Mouse (Mus musculus): ENCODE data around the gene Rpl9-ps6. TPM values are rescaled to one million over a fixed set of nuclear protein-coding genes. Genes with fewer than 3 reads are reported as not detected.
"Not testable (repeated sequence)": the region's sequence is repeated elsewhere in the genome, so short reads cannot be mapped to it uniquely, and the experiment has no call there.

The Rpl9-ps6 gene
- polyA plus RNA-seq, 1 experiment from 2014 or later = 174 TPM

DNA sequence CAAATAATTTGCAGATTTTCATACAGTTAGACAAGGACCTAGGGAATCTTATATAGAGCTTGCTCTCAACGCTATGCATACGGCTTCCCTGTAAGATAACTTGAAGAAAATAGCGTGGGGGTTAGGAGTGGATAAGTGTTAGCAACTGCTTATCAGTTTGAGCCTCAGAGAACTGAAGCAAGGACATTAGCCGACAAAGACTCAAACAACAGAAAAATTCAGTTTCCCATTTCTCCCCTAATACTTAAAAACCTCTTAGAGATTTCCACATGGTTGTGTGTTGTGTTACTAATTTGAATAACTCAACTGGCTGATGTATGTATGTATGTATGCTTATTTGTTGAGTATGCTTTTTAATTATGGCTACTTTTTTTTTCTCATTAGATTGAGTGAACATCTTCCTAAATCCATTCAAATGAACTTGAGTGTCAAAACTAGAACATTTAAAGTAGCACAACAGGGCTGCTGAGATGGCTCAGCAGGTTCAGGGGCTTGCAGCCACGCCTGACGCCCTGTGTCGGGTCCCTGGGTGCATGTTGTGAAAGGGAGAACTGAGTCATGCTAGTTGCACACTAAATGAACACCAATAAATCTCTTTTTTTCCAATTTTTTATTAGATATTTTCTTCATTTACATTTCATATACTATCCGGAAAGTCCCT is 21.3 kb upstream of the Rpl9-ps6 start:
- no peaks in the 10 kb centered on the region for H3K27me3 ChIP-seq (ENCODE audit: control insufficient read depth, insufficient read depth, low read length)
- H3K4me2 ChIP-seq (replicated peaks; ENCODE audit: low read depth, low read length) = peak overlapping the region; percentile 85
- no peak overlapping the region for H3K9ac ChIP-seq (replicated peaks; ENCODE audit: low read depth, low read length)
- H3K4me3 ChIP-seq (ENCODE audit: low read depth, low read length) = peak overlapping the region; percentile 57
- H3K4me1 ChIP-seq (ENCODE audit: control insufficient read depth, insufficient read depth, low read length) = peaks cover 10% of the 10 kb centered on the region; the same call in 1 of the 2 replicates
- no peak for ATAC-seq (ENCODE audit: insufficient number of reproducible peaks, insufficient read depth, low FRiP score, low read depth)
- WGBS = 81% methylated on average over 8 of the region's 8 CpGs
- no peak overlapping the region for H3K27ac ChIP-seq (ENCODE audit: low read length)
- H3K9me3 ChIP-seq (ENCODE audit: control insufficient read depth, low read depth, low read length) = no peaks in the 10 kb centered on the region
- peaks cover 8% of the 10 kb centered on the region; the same call in 1 of the 2 replicates for H3K36me3 ChIP-seq (ENCODE audit: control insufficient read depth, insufficient read depth, low read length)

DNA sequence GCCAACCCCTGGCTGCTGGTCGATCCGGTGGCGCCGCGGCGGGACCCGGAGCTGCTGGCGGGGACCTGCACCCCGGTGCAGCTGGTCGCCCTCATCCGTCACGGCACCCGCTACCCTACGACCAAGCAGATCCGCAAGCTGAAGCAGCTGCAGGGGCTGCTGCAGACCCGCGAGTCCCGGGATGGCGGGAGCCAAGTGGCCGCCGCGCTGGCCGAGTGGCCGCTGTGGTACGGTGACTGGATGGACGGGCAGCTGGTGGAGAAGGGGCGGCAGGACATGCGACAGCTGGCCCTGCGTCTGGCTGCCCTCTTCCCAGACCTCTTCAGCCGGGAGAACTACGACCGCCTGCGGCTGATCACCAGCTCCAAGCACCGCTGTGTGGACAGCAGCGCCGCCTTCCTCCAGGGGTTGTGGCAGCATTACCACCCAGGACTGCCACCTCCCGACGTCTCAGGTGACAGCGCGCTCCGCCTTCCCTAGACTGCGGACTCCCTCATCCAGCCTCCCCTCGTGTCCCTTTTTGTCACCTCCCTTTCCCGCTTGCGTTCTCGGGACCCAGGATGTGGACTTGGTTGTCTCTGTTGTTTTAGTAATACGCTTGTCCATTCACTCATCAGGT is 19.8 kb upstream of the Rpl9-ps6 start:
- Histone ChIP-seq H3K4me1 (ENCODE audit: control insufficient read depth, insufficient read depth, low read length) (peaks cover 10% of the 10 kb centered on the region; the same call in 1 of the 2 replicates), H3K4me3 (ENCODE audit: low read depth, low read length) (peak overlapping the region; percentile 57), H3K9ac (replicated peaks; ENCODE audit: low read depth, low read length) (peak overlapping the region; percentile 57), H3K27ac (ENCODE audit: low read length) (peak overlapping the region; percentile 82), H3K4me2 (replicated peaks; ENCODE audit: low read depth, low read length) (peak overlapping the region; percentile 85)
- 2% methylated on average over 47 of the region's 47 CpGs for WGBS
- not testable (repeated sequence) for H3K9me3 ChIP-seq (ENCODE audit: control insufficient read depth, low read depth, low read length); H3K36me3 ChIP-seq (ENCODE audit: control insufficient read depth, insufficient read depth, low read length); H3K27me3 ChIP-seq (ENCODE audit: control insufficient read depth, insufficient read depth, low read length)
- peak; percentile 88 for ATAC-seq (ENCODE audit: insufficient number of reproducible peaks, insufficient read depth, low FRiP score, low read depth)

DNA sequence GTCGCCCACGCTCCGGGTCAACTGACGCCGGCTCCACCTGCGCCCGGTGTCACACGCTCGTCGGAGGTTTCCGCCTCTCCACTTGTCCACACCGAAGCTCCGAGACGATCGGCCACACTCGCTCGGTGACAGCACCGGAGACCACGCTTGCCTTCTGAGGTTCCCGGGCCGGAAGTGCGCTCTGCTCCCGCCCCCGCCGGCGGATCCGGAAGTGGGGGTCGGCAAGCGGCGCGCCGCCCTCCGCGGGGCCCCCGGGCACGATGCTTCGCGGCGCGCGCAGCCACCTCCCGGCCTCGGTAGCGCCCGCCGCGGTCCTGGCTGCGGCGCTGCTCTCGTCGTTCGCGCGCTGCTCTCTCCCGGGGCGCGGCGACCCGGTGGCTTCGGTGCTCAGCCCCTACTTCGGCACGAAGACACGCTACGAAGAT is 19.3 kb upstream of the Rpl9-ps6 start, which contains the start of gene Minpp1:
Minpp1 (plus strand) TSS at position 89 of the 425 bp plus-strand sequence.
- no peaks in the 10 kb centered on the region for H3K36me3 ChIP-seq (ENCODE audit: control insufficient read depth, insufficient read depth, low read length)
- peak within 1 kb of the TSS; percentile 85 for H3K4me2 ChIP-seq (replicated peaks; ENCODE audit: low read depth, low read length)
- no peaks in the 10 kb centered on the region for H3K27me3 ChIP-seq (ENCODE audit: control insufficient read depth, insufficient read depth, low read length)
- ATAC-seq (ENCODE audit: insufficient number of reproducible peaks, insufficient read depth, low FRiP score, low read depth) = peak; percentile 90
- H3K4me3 ChIP-seq (ENCODE audit: low read depth, low read length) = peak within 1 kb of the TSS; percentile 57
- H3K4me1 ChIP-seq (ENCODE audit: control insufficient read depth, insufficient read depth, low read length) = peaks cover 10% of the 10 kb centered on the region; the same call in 1 of the 2 replicates
- WGBS = under 1% methylated on average over 64 of the region's 64 CpGs
- peak within 1 kb of the TSS; percentile 57 for H3K9ac ChIP-seq (replicated peaks; ENCODE audit: low read depth, low read length)
- peak within 1 kb of the TSS; percentile 82 for H3K27ac ChIP-seq (ENCODE audit: low read length)
- no peaks in the 10 kb centered on the region for H3K9me3 ChIP-seq (ENCODE audit: control insufficient read depth, low read depth, low read length)

DNA sequence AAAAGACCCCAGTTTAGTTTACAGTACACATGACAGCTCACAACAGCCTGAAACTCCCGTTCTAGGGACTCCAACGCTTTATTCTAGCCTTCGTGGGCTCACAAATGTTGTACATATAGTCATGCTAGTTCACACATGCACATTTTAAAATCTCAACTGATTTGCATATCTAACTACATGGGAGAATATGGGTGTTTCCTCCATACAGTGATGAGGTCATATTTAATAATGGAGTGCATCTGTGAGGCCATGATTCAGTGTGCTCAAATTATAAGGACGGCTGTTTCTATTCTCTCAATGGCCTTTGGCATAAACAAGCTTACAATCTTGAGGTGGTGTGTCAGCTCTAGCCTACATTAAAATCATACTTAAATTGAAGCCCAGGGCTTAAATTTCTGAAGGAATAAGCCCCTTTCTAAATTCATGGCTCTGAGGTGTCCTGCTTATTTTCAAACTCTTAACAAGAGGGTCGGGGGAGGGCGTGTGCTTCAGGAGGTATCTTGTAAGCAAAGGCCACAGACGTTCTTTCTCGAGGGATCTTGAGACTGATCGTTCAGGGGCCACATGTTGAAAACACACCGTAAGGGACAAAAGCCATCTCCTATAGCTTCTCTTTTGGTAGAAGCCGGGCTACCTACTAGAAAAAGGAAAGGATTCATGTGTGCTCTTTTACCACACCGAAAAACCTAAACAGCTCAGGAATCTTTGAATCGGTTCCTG is 18.7 kb upstream of the Rpl9-ps6 start:
- WGBS = 14% methylated on average over 13 of the region's 13 CpGs
- H3K9me3 ChIP-seq (ENCODE audit: control insufficient read depth, low read depth, low read length) = no peaks in the 10 kb centered on the region
- peak overlapping the region; percentile 57 for H3K4me3 ChIP-seq (ENCODE audit: low read depth, low read length)
- H3K27ac ChIP-seq (ENCODE audit: low read length) = peak overlapping the region; percentile 82; the same call in 1 of the 2 replicates
- no peaks in the 10 kb centered on the region for H3K27me3 ChIP-seq (ENCODE audit: control insufficient read depth, insufficient read depth, low read length)
- H3K4me2 ChIP-seq (replicated peaks; ENCODE audit: low read depth, low read length) = peak overlapping the region; percentile 85
- H3K9ac ChIP-seq (replicated peaks; ENCODE audit: low read depth, low read length) = peak overlapping the region; percentile 57
- no peaks in the 10 kb centered on the region for H3K36me3 ChIP-seq (ENCODE audit: control insufficient read depth, insufficient read depth, low read length)
- ATAC-seq (ENCODE audit: insufficient number of reproducible peaks, insufficient read depth, low FRiP score, low read depth) = no peak
- H3K4me1 ChIP-seq (ENCODE audit: control insufficient read depth, insufficient read depth, low read length) = peaks cover 10% of the 10 kb centered on the region; the same call in 1 of the 2 replicates

DNA sequence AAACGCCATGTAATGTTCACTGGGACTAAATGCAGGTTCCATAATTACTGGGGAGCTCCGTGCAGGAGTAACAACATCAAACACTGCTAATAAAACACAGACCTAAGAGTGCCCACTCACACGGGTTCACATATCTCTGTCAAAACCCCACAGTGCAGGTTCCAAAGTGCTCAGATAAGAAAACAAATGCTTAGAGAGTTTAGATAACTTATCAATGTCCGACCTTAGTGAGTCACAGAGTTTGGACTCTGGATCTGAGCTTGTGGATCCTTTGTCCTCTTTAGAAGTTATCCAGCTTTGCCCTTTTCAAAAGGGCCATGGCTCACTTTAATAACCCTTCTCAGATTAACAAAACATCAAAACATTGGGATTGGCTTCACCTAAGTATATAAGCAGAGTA is 15.1 kb upstream of the Rpl9-ps6 start:
- H3K9me3 ChIP-seq (ENCODE audit: control insufficient read depth, low read depth, low read length) = no peaks in the 10 kb centered on the region
- 0 out of 2 replicates have a peak overlapping the region, but pooled peaks have one; percentile 7 for H3K27ac ChIP-seq (ENCODE audit: low read length)
- H3K4me2 ChIP-seq (replicated peaks; ENCODE audit: low read depth, low read length) = no peak overlapping the region
- no peaks in the 10 kb centered on the region for H3K36me3 ChIP-seq (ENCODE audit: control insufficient read depth, insufficient read depth, low read length)
- no peak overlapping the region for H3K4me3 ChIP-seq (ENCODE audit: low read depth, low read length)
- H3K27me3 ChIP-seq (ENCODE audit: control insufficient read depth, insufficient read depth, low read length) = no peaks in the 10 kb centered on the region
- ATAC-seq (ENCODE audit: insufficient number of reproducible peaks, insufficient read depth, low FRiP score, low read depth) = no peak
- H3K4me1 ChIP-seq (ENCODE audit: control insufficient read depth, insufficient read depth, low read length) = peaks cover 6% of the 10 kb centered on the region; the same call in 1 of the 2 replicates
- 41% methylated on average over 4 of the region's 4 CpGs for WGBS
- no peak overlapping the region for H3K9ac ChIP-seq (replicated peaks; ENCODE audit: low read depth, low read length)

DNA sequence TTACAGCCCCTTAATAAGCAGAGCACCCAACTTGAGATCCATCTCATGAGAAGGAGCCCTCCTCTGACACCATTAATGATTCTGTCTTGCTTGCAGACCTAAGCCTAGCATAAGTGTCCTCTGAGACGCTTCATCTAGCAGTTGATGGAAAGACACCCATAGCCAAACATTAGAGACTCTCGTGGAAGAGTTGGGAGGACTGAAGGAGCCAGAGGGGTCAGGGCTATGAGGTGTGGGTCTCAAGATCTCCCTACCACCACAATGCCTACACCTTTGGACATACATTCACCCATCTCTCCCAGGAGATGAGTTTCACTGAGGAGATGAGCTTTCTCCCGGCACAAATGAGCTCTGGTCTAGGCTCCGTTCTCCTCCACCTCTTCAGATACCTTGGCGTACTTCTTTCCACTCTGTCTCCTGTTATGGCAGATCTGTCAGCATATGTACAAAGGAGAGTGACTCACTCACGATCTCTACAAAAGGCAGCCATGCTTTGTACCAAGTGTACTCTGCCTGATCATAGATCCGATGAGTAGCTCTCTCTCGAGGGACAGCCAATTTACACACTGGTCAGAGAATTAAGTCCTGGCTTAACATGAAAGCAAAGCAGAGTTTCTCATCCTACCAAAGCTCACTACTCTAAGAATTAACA is 14.5 kb upstream of the Rpl9-ps6 start:
- no peaks in the 10 kb centered on the region for H3K27me3 ChIP-seq (ENCODE audit: control insufficient read depth, insufficient read depth, low read length)
- ATAC-seq (ENCODE audit: insufficient number of reproducible peaks, insufficient read depth, low FRiP score, low read depth) = no peak
- peaks cover 6% of the 10 kb centered on the region; the same call in 1 of the 2 replicates for H3K4me1 ChIP-seq (ENCODE audit: control insufficient read depth, insufficient read depth, low read length)

DNA sequence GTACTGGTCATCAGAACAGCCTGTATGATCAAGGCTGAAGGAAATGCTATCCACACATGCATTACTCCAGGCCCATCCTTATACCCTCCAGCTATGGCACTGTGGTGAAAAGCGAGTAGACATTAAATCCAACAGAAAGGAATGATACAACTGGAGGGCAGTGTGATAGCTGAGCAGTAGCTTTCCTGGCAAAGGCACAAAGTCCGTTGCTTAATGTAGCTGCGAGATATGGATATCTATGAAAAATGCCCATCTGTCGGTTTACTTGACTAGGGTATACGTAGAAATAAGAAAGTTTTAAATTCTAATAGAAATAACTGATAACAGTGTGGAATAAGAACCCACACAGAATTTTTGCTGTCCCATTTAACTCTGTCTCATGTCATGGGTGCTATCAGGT is 13.9 kb upstream of the Rpl9-ps6 start:
- Histone ChIP-seq H3K27me3 (ENCODE audit: control insufficient read depth, insufficient read depth, low read length) (no peaks in the 10 kb centered on the region), H3K4me1 (ENCODE audit: control insufficient read depth, insufficient read depth, low read length) (peaks cover 6% of the 10 kb centered on the region; the same call in 1 of the 2 replicates), H3K9ac (replicated peaks; ENCODE audit: low read depth, low read length) (no peak overlapping the region), H3K4me2 (replicated peaks; ENCODE audit: low read depth, low read length) (no peak overlapping the region), H3K4me3 (ENCODE audit: low read depth, low read length) (no peak overlapping the region), H3K27ac (ENCODE audit: low read length) (no peak overlapping the region), H3K9me3 (ENCODE audit: control insufficient read depth, low read depth, low read length) (no peaks in the 10 kb centered on the region), H3K36me3 (ENCODE audit: control insufficient read depth, insufficient read depth, low read length) (no peaks in the 10 kb centered on the region)
- WGBS = 79% methylated on average over 5 of the region's 5 CpGs
- ATAC-seq (ENCODE audit: insufficient number of reproducible peaks, insufficient read depth, low FRiP score, low read depth) = no peak

More for the DNA sequence above, 14.5 kb upstream of the Rpl9-ps6 start:
- H3K27ac ChIP-seq (ENCODE audit: low read length) = 0 out of 2 replicates have a peak overlapping the region, but pooled peaks have one; percentile 7
- WGBS = 82% methylated on average over 8 of the region's 8 CpGs
- H3K4me2 ChIP-seq (replicated peaks; ENCODE audit: low read depth, low read length) = no peak overlapping the region
- H3K9me3 ChIP-seq (ENCODE audit: control insufficient read depth, low read depth, low read length) = no peaks in the 10 kb centered on the region
- H3K4me3 ChIP-seq (ENCODE audit: low read depth, low read length) = no peak overlapping the region
- H3K36me3 ChIP-seq (ENCODE audit: control insufficient read depth, insufficient read depth, low read length) = no peaks in the 10 kb centered on the region
- no peak overlapping the region for H3K9ac ChIP-seq (replicated peaks; ENCODE audit: low read depth, low read length)

DNA sequence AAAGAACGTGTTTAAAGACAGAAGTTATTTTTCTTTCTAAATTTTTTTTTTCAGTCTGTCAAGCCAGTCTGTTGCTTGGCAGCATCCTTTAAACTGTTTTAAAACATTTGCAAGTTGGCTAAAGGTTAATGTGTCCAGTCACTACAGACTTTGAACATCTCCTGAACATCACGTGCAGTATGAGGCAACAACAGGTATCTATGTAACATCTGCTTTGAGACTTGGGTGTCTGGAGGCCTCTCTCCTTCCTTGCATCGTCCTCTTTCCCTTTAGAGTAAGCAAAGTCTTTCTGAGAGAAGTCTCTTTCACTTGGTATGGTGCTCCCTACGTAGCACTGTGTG is 10.3 kb upstream of the Rpl9-ps6 start:
- Histone ChIP-seq H3K27ac (ENCODE audit: low read length) (no peak overlapping the region), H3K4me1 (ENCODE audit: control insufficient read depth, insufficient read depth, low read length) (no peaks in the 10 kb centered on the region), H3K4me2 (replicated peaks; ENCODE audit: low read depth, low read length) (no peak overlapping the region), H3K4me3 (ENCODE audit: low read depth, low read length) (no peak overlapping the region), H3K27me3 (ENCODE audit: control insufficient read depth, insufficient read depth, low read length) (no peaks in the 10 kb centered on the region), H3K9ac (replicated peaks; ENCODE audit: low read depth, low read length) (no peak overlapping the region), H3K36me3 (ENCODE audit: control insufficient read depth, insufficient read depth, low read length) (no peaks in the 10 kb centered on the region), H3K9me3 (ENCODE audit: control insufficient read depth, low read depth, low read length) (0 out of 2 replicates have a peak, but pooled peaks cover 3% of the 10 kb centered on the region)
- ATAC-seq (ENCODE audit: insufficient number of reproducible peaks, insufficient read depth, low FRiP score, low read depth) = no peak
- WGBS = 77% methylated on average over 4 of the region's 4 CpGs
